Mouse (Mus musculus) forebrain, embryonic 15.5 days (tissue): ENCODE results near the gene Endov. TPM values are rescaled to one million over a fixed set of nuclear protein-coding genes. Genes with fewer than 3 reads are reported as not detected.

Experiments
- ATAC-seq: fragments of 200-750 bp; cut with Nextera tagmentation; replicated peaks from 2 replicates; pipeline ENCODE4 v1.8.0; 2017; ENCODE audit warnings: mild to moderate bottlenecking, moderate TSS enrichment, moderate library complexity
- H3K27ac ChIP-seq: fragments of 300-500 bp; sonication (generic); replicated peaks from 2 replicates; pipeline ENCODE4 v1.5.1; 2015; ENCODE audit warnings: mild to moderate bottlenecking, inconsistent platforms
- H3K27me3 ChIP-seq: fragments of 300-500 bp; sonication (generic); 2 replicates; pipeline ENCODE4 v1.6.1; 2015; ENCODE audit warnings: inconsistent platforms
- H3K36me3 ChIP-seq: fragments of 300-500 bp; sonication (generic); 2 replicates; pipeline ENCODE4 v1.6.1; 2015; ENCODE audit warnings: mild to moderate bottlenecking, inconsistent platforms
- H3K4me1 ChIP-seq: fragments of 300-500 bp; sonication (generic); 2 replicates; pipeline ENCODE4 v1.6.1; 2015; ENCODE audit warnings: inconsistent platforms
- H3K4me2 ChIP-seq: fragments of 300-500 bp; sonication (generic); replicated peaks from 2 replicates; pipeline ENCODE4 v1.6.1; 2015; ENCODE audit warnings: mild to moderate bottlenecking, inconsistent platforms
- H3K4me3 ChIP-seq: fragments of 300-500 bp; sonication (generic); 2 replicates; pipeline ENCODE4 v1.5.1; 2015; ENCODE audit warnings: mild to moderate bottlenecking, inconsistent platforms
- H3K9ac ChIP-seq: fragments of 300-500 bp; sonication (generic); replicated peaks from 2 replicates; pipeline ENCODE4 v1.6.1; 2015; ENCODE audit warnings: mild to moderate bottlenecking, inconsistent platforms
- H3K9me3 ChIP-seq: fragments of 300-500 bp; sonication (generic); 2 replicates; pipeline ENCODE4 v1.6.1; 2016; ENCODE audit warnings: inconsistent platforms
- WGBS: fragments of 180-500 bp; shearing (Covaris S2); methylation state at CpG from one replicate; pipeline ENCODE4 v1.1.7; 2015; ENCODE audit warnings: mixed read lengths; 5-methylcytosine and 5-hydroxymethylcytosine counted together
- polyA plus RNA-seq: library from polyadenylated mRNA; unstranded; fragments of >200 nt; fragmentation: Nextera tagmentation; extraction: Ambion mirVana; gene quantifications from 2 replicates; pipeline ENCODE4 v1.2.1, GENCODE M21; 2015

The Endov gene
- 17.3 and 18.5 TPM in 2 replicates for polyA plus RNA-seq

- no peaks in the 10 kb centered on the region for H3K27me3 ChIP-seq
- peak within 1 kb of the TSS; percentile 88 for H3K9ac ChIP-seq
- peak within 1 kb of the TSS; percentile 85 for H3K4me2 ChIP-seq
- under 1% methylated on average over 66 of the region's 66 CpGs for WGBS
- H3K27ac ChIP-seq = peak within 1 kb of the TSS; percentile 92
- 0 out of 2 replicates have a peak, but pooled peaks cover 2% of the 10 kb centered on the region for H3K36me3 ChIP-seq
- H3K9me3 ChIP-seq = no peaks in the 10 kb centered on the region
- peak; percentile 98 for ATAC-seq
- peaks cover 25% of the 10 kb centered on the region for H3K4me1 ChIP-seq
- H3K4me3 ChIP-seq = peak within 1 kb of the TSS; percentile 71
These were observed at the start of gene Endov for GRCm38 (mm10) chr11:119490861-119491689. TSS of gene Endov (plus strand) at chr11:119491347.

GRCm38 (mm10) chr11:119442199-119442598 lies 48.9 kb upstream of the Endov start:
- Histone ChIP-seq H3K36me3 (no peaks in the 10 kb centered on the region), H3K27me3 (no peaks in the 10 kb centered on the region), H3K9me3 (no peaks in the 10 kb centered on the region), H3K4me1 (no peaks in the 10 kb centered on the region), H3K9ac (no peak overlapping the region), H3K4me3 (no peak overlapping the region), H3K27ac (no peak overlapping the region), H3K4me2 (no peak overlapping the region)
- WGBS = 91% methylated on average over 8 of the region's 8 CpGs
- ATAC-seq = no peak

GRCm38 (mm10) chr11:119443442-119443841 lies 47.7 kb upstream of the Endov start:
- Histone ChIP-seq H3K4me3 (no peak overlapping the region), H3K9ac (no peak overlapping the region), H3K9me3 (no peaks in the 10 kb centered on the region), H3K27me3 (no peaks in the 10 kb centered on the region), H3K36me3 (no peaks in the 10 kb centered on the region), H3K4me2 (no peak overlapping the region), H3K4me1 (no peaks in the 10 kb centered on the region), H3K27ac (no peak overlapping the region)
- 87% methylated on average over 9 of the region's 9 CpGs for WGBS
- ATAC-seq = no peak

GRCm38 (mm10) chr11:119456097-119456496 lies 35.0 kb upstream of the Endov start:
- Histone ChIP-seq H3K4me1 (no peaks in the 10 kb centered on the region), H3K27me3 (no peaks in the 10 kb centered on the region), H3K9ac (no peak overlapping the region), H3K4me2 (no peak overlapping the region), H3K36me3 (no peaks in the 10 kb centered on the region), H3K27ac (no peak overlapping the region), H3K4me3 (no peak overlapping the region), H3K9me3 (no peaks in the 10 kb centered on the region)
- ATAC-seq = no peak
- WGBS = 76% methylated on average over 4 of the region's 4 CpGs

GRCm38 (mm10) chr11:119477876-119478275 lies 13.3 kb upstream of the Endov start:
- H3K36me3 ChIP-seq = no peaks in the 10 kb centered on the region
- H3K9ac ChIP-seq = no peak overlapping the region
- H3K27me3 ChIP-seq = no peaks in the 10 kb centered on the region
- H3K4me1 ChIP-seq = no peaks in the 10 kb centered on the region
- ATAC-seq = no peak
- 90% methylated on average over 4 of the region's 4 CpGs for WGBS
- no peak overlapping the region for H3K27ac ChIP-seq
- H3K4me3 ChIP-seq = no peak overlapping the region
- no peak overlapping the region for H3K4me2 ChIP-seq
- H3K9me3 ChIP-seq = no peaks in the 10 kb centered on the region

- Histone ChIP-seq H3K4me1 (peaks cover 25% of the 10 kb centered on the region), H3K27me3 (no peaks in the 10 kb centered on the region), H3K27ac (peak overlapping the region; percentile 92), H3K36me3 (0 out of 2 replicates have a peak, but pooled peaks cover 2% of the 10 kb centered on the region), H3K9ac (peak overlapping the region; percentile 88), H3K4me2 (peak overlapping the region; percentile 85), H3K4me3 (peak overlapping the region; percentile 71), H3K9me3 (no peaks in the 10 kb centered on the region)
- ATAC-seq = no peak
- 6% methylated on average over 25 of the region's 27 CpGs for whole genome bisulfite sequencing
These were observed 542 bp downstream of the Endov start for GRCm38 (mm10) chr11:119491690-119492087.

GRCm38 (mm10) chr11:119492830-119493229 lies 1.7 kb downstream of the Endov start:
- Histone ChIP-seq H3K9ac (no peak overlapping the region), H3K27ac (no peak overlapping the region), H3K4me2 (peak overlapping the region; percentile 85), H3K36me3 (0 out of 2 replicates have a peak, but pooled peaks cover 2% of the 10 kb centered on the region), H3K4me3 (peak overlapping the region; percentile 71; the same call in 1 of the 2 replicates), H3K4me1 (peaks cover 33% of the 10 kb centered on the region), H3K9me3 (no peaks in the 10 kb centered on the region), H3K27me3 (no peaks in the 10 kb centered on the region)
- WGBS = 91% methylated on average over 6 of the region's 6 CpGs
- no peak for ATAC-seq

GRCm38 (mm10) chr11:119493516-119493915 lies 2.4 kb downstream of the Endov start:
- no peaks in the 10 kb centered on the region for H3K27me3 ChIP-seq
- H3K36me3 ChIP-seq = 0 out of 2 replicates have a peak, but pooled peaks cover 2% of the 10 kb centered on the region
- H3K9ac ChIP-seq = no peak overlapping the region
- no peak overlapping the region for H3K27ac ChIP-seq
- no peak overlapping the region for H3K4me2 ChIP-seq
- H3K9me3 ChIP-seq = no peaks in the 10 kb centered on the region
- H3K4me3 ChIP-seq = no peak overlapping the region
- 81% methylated on average over 4 of the region's 4 CpGs for WGBS
- H3K4me1 ChIP-seq = peaks cover 33% of the 10 kb centered on the region
- no peak for ATAC-seq

- Histone ChIP-seq H3K9ac (no peak overlapping the region), H3K27ac (no peak overlapping the region), H3K9me3 (no peaks in the 10 kb centered on the region), H3K36me3 (0 out of 2 replicates have a peak, but pooled peaks cover 7% of the 10 kb centered on the region), H3K4me2 (no peak overlapping the region), H3K4me3 (no peak overlapping the region), H3K27me3 (no peaks in the 10 kb centered on the region), H3K4me1 (peaks cover 26% of the 10 kb centered on the region)
- WGBS = 75% methylated on average over 5 of the region's 5 CpGs
- ATAC-seq = no peak
These were observed 5.0 kb downstream of the Endov start for GRCm38 (mm10) chr11:119496147-119496546.

GRCm38 (mm10) chr11:119497451-119497850 lies 6.3 kb downstream of the Endov start:
- Histone ChIP-seq H3K4me3 (no peak overlapping the region), H3K9ac (no peak overlapping the region), H3K36me3 (peaks cover 19% of the 10 kb centered on the region; the same call in 1 of the 2 replicates), H3K27me3 (no peaks in the 10 kb centered on the region), H3K27ac (no peak overlapping the region), H3K9me3 (no peaks in the 10 kb centered on the region), H3K4me2 (no peak overlapping the region), H3K4me1 (peaks cover 20% of the 10 kb centered on the region)
- ATAC-seq = no peak
- WGBS = 79% methylated on average over 4 of the region's 4 CpGs

- no peak overlapping the region for H3K4me3 ChIP-seq
- no peak overlapping the region for H3K9ac ChIP-seq
- no peak overlapping the region for H3K4me2 ChIP-seq
- ATAC-seq = no peak
- 93% methylated on average over 4 of the region's 4 CpGs for WGBS
- H3K36me3 ChIP-seq = peaks cover 28% of the 10 kb centered on the region; the same call in 1 of the 2 replicates
- H3K27me3 ChIP-seq = no peaks in the 10 kb centered on the region
- no peaks in the 10 kb centered on the region for H3K9me3 ChIP-seq
- no peak overlapping the region for H3K27ac ChIP-seq
- 0 out of 2 replicates have a peak, but pooled peaks cover 8% of the 10 kb centered on the region for H3K4me1 ChIP-seq
These were observed 8.2 kb downstream of the Endov start for GRCm38 (mm10) chr11:119499297-119499696.

GRCm38 (mm10) chr11:119500011-119500410 lies 8.9 kb downstream of the Endov start:
- Histone ChIP-seq H3K9me3 (no peaks in the 10 kb centered on the region), H3K27me3 (no peaks in the 10 kb centered on the region), H3K4me1 (0 out of 2 replicates have a peak, but pooled peaks cover 8% of the 10 kb centered on the region), H3K4me3 (no peak overlapping the region), H3K36me3 (peaks cover 34% of the 10 kb centered on the region; the same call in 1 of the 2 replicates), H3K27ac (no peak overlapping the region), H3K4me2 (no peak overlapping the region), H3K9ac (no peak overlapping the region)
- 84% methylated on average over 2 of the region's 2 CpGs for WGBS
- no peak for ATAC-seq
